Mouse (Mus musculus) heart, embryonic 14.5 days (tissue): ENCODE measurements around the gene Actl7a. TPM values are rescaled to one million over a fixed set of nuclear protein-coding genes. Genes with fewer than 3 reads are reported as not detected.

ENCODE experiments used
- ATAC-seq: fragments of 200-750 bp; cut with Nextera tagmentation; 2 replicates; pipeline ENCODE4 v1.8.0; 2017; ENCODE audit warnings: low read depth, moderate TSS enrichment; ENCODE audit not compliant: insufficient number of reproducible peaks, insufficient read depth, low FRiP score
- H3K27ac ChIP-seq, 2 experiments: fragments of 200-500 bp in 1 of 2; fragments of 300-500 bp in 1 of 2; sonication (generic) in 1 of 2; replicated peaks in 1 of 2; 2 replicates each; pipeline ENCODE4 v1.5.1; 2012 to 2014; ENCODE audit warnings: low read depth in 2 of 2, low read length in 2 of 2, control low read depth in 1 of 2, mild to moderate bottlenecking in 1 of 2, mixed read lengths in 1 of 2; ENCODE audit not compliant: control insufficient read depth in 1 of 2, insufficient read depth in 1 of 2
- H3K27me3 ChIP-seq: fragments of 300-500 bp; sonication (generic); 2 replicates; pipeline ENCODE4 v1.6.1; 2014; ENCODE audit warnings: mild to moderate bottlenecking, low read length, control low read depth; ENCODE audit not compliant: control insufficient read depth, insufficient read depth
- H3K36me3 ChIP-seq: fragments of 300-500 bp; sonication (generic); 2 replicates; pipeline ENCODE4 v1.6.1; 2014; ENCODE audit warnings: mild to moderate bottlenecking, control low read depth, low read length, mixed read lengths; ENCODE audit not compliant: control insufficient read depth, insufficient read depth
- H3K4me1 ChIP-seq, 2 experiments: fragments of 200-500 bp in 1 of 2; fragments of 300-500 bp in 1 of 2; sonication (generic) in 1 of 2; 2 replicates each; pipeline ENCODE4 v1.6.1; 2012 to 2014; ENCODE audit warnings: low read length in 2 of 2, control low read depth in 1 of 2, mixed read lengths in 1 of 2; ENCODE audit not compliant: control insufficient read depth in 2 of 2, insufficient read depth in 2 of 2
- H3K4me2 ChIP-seq: fragments of 300-500 bp; sonication (generic); 2 replicates; pipeline ENCODE4 v1.6.1; 2014; ENCODE audit warnings: mild to moderate bottlenecking, low read length
- H3K4me3 ChIP-seq, 2 experiments: fragments of 200-500 bp in 1 of 2; fragments of 300-500 bp in 1 of 2; sonication (generic) in 1 of 2; 2 replicates each; pipeline ENCODE4 v1.5.1; 2012 to 2014; ENCODE audit warnings: low read length in 2 of 2, mild to moderate bottlenecking in 2 of 2, control low read depth in 1 of 2, low read depth in 1 of 2, moderate library complexity in 1 of 2; ENCODE audit not compliant: control insufficient read depth in 1 of 2, insufficient read depth in 1 of 2
- H3K9ac ChIP-seq: fragments of 300-500 bp; sonication (generic); 2 replicates; pipeline ENCODE4 v1.6.1; 2014; ENCODE audit warnings: mild to moderate bottlenecking, low read length
- H3K9me3 ChIP-seq: fragments of 300-500 bp; sonication (generic); 2 replicates; pipeline ENCODE4 v1.6.1; 2016; ENCODE audit warnings: low read length, control low read depth; ENCODE audit not compliant: control insufficient read depth
- WGBS: fragments of 180-500 bp; shearing (Covaris S2); extraction: QIAGEN DNeasy Blood & Tissue Kit; methylation state at CpG from one replicate; pipeline ENCODE4 v1.1.7; 2014; 5-methylcytosine and 5-hydroxymethylcytosine counted together
- polyA plus RNA-seq: library from polyadenylated mRNA; unstranded; fragments of >200 nt; fragmentation: Nextera tagmentation; extraction: Ambion mirVana; gene quantifications from 2 replicates; pipeline ENCODE4 v1.2.1, GENCODE M21; 2014

Actl7a gene
- polyA plus RNA-seq, 1 experiment from 2014 or later = not detected

DNA sequence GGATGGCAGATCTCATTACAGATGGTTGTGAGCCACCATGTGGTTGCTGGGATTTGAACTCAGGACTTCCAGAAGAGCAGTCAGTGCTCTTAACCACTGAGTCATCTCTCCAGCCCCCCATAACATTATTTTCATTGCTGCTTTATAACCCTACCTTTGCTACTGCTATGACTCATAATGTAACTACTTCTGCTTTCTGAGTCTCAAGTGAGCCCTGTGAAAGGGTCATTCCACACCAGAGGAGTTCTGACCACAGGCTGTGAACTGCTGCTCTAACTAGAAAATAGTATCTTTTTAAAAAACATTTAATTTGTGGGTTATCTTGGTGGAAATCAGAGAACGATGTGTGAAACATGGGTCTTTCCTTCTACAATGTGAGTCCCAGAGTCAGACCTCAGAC, 14.5 kb downstream of the Actl7a start:
- Histone ChIP-seq H3K9ac (no peak overlapping the region), H3K4me3 (no peak overlapping the region), H3K4me2 (no peak overlapping the region), H3K9me3 (no peaks in the 10 kb centered on the region), H3K27me3 (no peaks in the 10 kb centered on the region), H3K27ac (no peak overlapping the region), H3K4me1 (no peaks in the 10 kb centered on the region), H3K36me3 (peaks cover 97% of the 10 kb centered on the region)
- 94% methylated on average over 1 of the region's 1 CpGs for WGBS
- no peak for ATAC-seq

DNA sequence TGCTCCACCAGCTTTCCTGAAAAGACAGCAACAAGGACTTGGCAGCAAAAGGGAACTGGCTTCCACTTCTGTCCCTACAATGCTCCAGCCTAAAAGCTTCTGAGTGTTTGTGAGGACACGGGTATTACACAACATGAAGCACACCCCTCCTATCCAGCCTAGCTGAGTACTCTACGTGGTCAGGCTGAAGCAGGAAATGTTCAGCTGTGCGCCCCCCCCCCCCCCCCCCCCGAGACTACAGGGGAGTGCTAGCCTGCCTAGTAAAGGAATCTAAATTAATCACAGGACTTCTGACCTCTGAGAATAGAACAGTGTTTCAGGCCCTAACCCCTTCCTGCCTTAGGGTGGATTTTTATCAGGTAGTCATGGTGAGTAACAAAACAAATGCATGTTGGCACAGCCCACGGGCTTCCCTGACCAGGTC, 24.7 kb downstream of the Actl7a start:
- no peak overlapping the region for H3K4me2 ChIP-seq
- H3K9me3 ChIP-seq = no peaks in the 10 kb centered on the region
- no peak for ATAC-seq
- H3K4me3 ChIP-seq = no peak overlapping the region
- H3K4me1 ChIP-seq = no peaks in the 10 kb centered on the region
- no peak overlapping the region for H3K9ac ChIP-seq
- 31% methylated on average over 3 of the region's 5 CpGs for WGBS
- peaks cover 99% of the 10 kb centered on the region for H3K36me3 ChIP-seq
- H3K27me3 ChIP-seq = no peaks in the 10 kb centered on the region
- H3K27ac ChIP-seq = no peak overlapping the region

DNA sequence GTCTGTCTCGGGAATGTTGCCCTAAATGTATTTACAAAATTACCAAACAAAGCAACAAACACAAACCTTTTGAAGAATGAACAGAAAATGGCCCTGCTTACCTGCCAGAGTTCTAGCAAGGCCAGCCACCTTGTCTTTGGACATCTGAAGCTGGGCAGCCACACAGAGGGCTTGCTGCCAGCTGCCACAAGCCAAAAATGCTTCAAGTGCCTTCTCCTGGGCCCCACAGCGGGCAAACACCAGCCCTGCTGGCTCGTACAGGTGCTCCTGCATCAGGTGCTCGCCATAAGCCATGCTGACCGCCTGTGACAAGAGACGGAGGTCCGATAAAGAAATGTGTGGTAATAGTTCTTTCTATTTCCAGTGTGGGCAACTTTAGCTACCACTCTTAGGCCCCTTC, 25.7 kb downstream of the Actl7a start:
- Histone ChIP-seq H3K36me3 (peaks cover 99% of the 10 kb centered on the region), H3K4me2 (no peak overlapping the region), H3K4me1 (no peaks in the 10 kb centered on the region), H3K9ac (no peak overlapping the region), H3K27ac (no peak overlapping the region), H3K9me3 (no peaks in the 10 kb centered on the region), H3K27me3 (no peaks in the 10 kb centered on the region), H3K4me3 (no peak overlapping the region)
- no peak for ATAC-seq
- 74% methylated on average over 7 of the region's 7 CpGs for WGBS

DNA sequence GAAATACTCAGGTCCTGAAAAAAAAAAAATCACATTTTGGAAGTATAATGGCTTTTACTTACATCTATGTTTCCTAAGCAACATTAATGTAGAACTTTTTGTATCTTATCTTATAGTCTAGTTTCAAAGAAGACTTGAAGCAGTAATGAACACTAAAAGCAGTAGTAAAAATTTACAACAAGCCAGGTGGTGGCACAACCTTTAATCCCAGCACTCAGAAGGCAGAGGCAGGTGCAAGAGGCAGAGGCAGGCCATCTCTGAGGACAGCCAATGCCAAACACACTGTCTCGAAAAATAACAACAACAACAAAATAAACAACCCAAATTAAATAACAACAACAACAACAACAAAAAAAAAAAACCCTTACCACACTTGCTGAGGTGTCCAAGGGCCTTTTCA, 27.9 kb downstream of the Actl7a start:
- H3K4me3 ChIP-seq = no peak overlapping the region
- H3K27ac ChIP-seq = no peak overlapping the region
- ATAC-seq = no peak
- H3K4me2 ChIP-seq = no peak overlapping the region
- 87% methylated on average over 1 of the region's 1 CpGs for WGBS
- H3K4me1 ChIP-seq = no peaks in the 10 kb centered on the region
- H3K36me3 ChIP-seq = peaks cover 98% of the 10 kb centered on the region
- no peak overlapping the region for H3K9ac ChIP-seq
- H3K9me3 ChIP-seq = no peaks in the 10 kb centered on the region
- H3K27me3 ChIP-seq = no peaks in the 10 kb centered on the region

DNA sequence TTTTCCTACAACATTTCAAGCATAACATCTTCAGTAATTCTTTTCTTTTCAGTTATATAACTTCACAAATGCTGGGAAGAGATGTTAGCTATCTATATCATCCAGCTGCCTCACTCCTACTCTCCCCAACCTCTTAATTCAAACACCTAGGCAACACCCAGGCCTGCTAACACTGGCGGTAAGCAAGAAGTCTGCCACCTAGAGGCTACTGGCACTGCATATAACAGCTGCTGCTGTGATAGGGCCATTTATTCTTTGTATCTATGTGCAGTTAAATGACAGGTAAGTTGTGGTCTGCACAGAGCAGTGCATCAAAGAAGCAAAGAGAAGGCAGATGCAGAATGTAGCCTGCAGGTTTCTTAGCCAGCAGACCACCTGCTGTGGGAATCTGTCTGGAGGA, 48.2 kb downstream of the Actl7a start:
- Histone ChIP-seq H3K27me3 (no peaks in the 10 kb centered on the region), H3K9me3 (no peaks in the 10 kb centered on the region), H3K4me3 (no peak overlapping the region), H3K9ac (no peak overlapping the region), H3K36me3 (peaks cover 94% of the 10 kb centered on the region), H3K4me1 (no peaks in the 10 kb centered on the region), H3K4me2 (no peak overlapping the region), H3K27ac (no peak overlapping the region)
- ATAC-seq = no peak
- 33% methylated on average over 1 of the region's 1 CpGs for WGBS

Other genes starting within 250 kb of the Actl7a start
- gene Gm26657, start 3.3 kb upstream of the Actl7a start, polyA plus RNA-seq = not detected in 2 replicates
- not detected in 2 replicates for gene Actl7b, start 2.0 kb upstream of the Actl7a start, polyA plus RNA-seq
- gene Elp1, start 58.9 kb downstream of the Actl7a start, polyA plus RNA-seq = 36.6 and 39.2 TPM in 2 replicates
- gene Fam206a, start 58.9 kb downstream of the Actl7a start, polyA plus RNA-seq = 11.2 and 12.1 TPM in 2 replicates
- gene Ctnnal1, start 121.8 kb downstream of the Actl7a start, polyA plus RNA-seq = 27.2 and 27.8 TPM in 2 replicates
- gene Tmem245, start 204.0 kb downstream of the Actl7a start, polyA plus RNA-seq = 21.6 and 22.7 TPM in 2 replicates
- gene Frrs1l, start 247.0 kb downstream of the Actl7a start, polyA plus RNA-seq = 0.12 and 0.23 TPM in 2 replicates